Mouse (Mus musculus) liver, postnatal 0 days (tissue): ENCODE results near the gene Pld5. TPM values are rescaled to one million over a fixed set of nuclear protein-coding genes. Genes with fewer than 3 reads are reported as not detected.

ENCODE experiments used
- ATAC-seq: fragments of 200-750 bp; cut with Nextera tagmentation; 2 replicates; pipeline ENCODE4 v1.8.0; 2017; ENCODE audit warnings: mild to moderate bottlenecking, moderate library complexity
- DNase-seq: peaks from one replicate; pipeline ENCODE4 v3.0.0-alpha.2; 2016
- H3K27ac ChIP-seq: fragments of 300-500 bp; sonication (generic); 2 replicates; pipeline ENCODE4 v1.5.1; 2014; ENCODE audit warnings: antibody characterized with exemption, moderate library complexity, mild to moderate bottlenecking, low read depth
- H3K27me3 ChIP-seq: fragments of 300-500 bp; sonication (generic); 2 replicates; pipeline ENCODE4 v1.6.1; 2014; ENCODE audit warnings: low read length, control low read depth, mixed read lengths; ENCODE audit not compliant: insufficient read depth
- H3K36me3 ChIP-seq: fragments of 300-500 bp; sonication (generic); replicated peaks from 2 replicates; pipeline ENCODE4 v1.6.1; 2014; ENCODE audit warnings: mild to moderate bottlenecking, control low read depth, low read length, moderate library complexity, mixed read lengths; ENCODE audit not compliant: insufficient read depth
- H3K4me1 ChIP-seq: fragments of 300-500 bp; sonication (generic); 2 replicates; pipeline ENCODE4 v1.6.1; 2014; ENCODE audit warnings: antibody characterized with exemption, mild to moderate bottlenecking, control low read depth; ENCODE audit not compliant: insufficient read depth
- H3K4me2 ChIP-seq: fragments of 300-500 bp; sonication (generic); 2 replicates; pipeline ENCODE4 v1.6.1; 2014; ENCODE audit warnings: low read depth, mild to moderate bottlenecking, low read length, moderate library complexity, mixed read lengths
- H3K4me3 ChIP-seq: fragments of 300-500 bp; sonication (generic); 2 replicates; pipeline ENCODE4 v1.5.1; 2014; ENCODE audit warnings: low read depth, low read length
- H3K9ac ChIP-seq: fragments of 300-500 bp; sonication (generic); replicated peaks from 2 replicates; pipeline ENCODE4 v1.6.1; 2014; ENCODE audit warnings: mild to moderate bottlenecking, moderate library complexity
- H3K9me3 ChIP-seq: fragments of 300-500 bp; sonication (generic); 2 replicates; pipeline ENCODE4 v1.6.1; 2016; ENCODE audit warnings: mild to moderate bottlenecking, control low read depth, low read length, mixed read lengths
- CTCF ChIP-seq: sonication (generic); IDR thresholded peaks from 2 replicates; pipeline ENCODE4 v1.5.1; 2016; ENCODE audit warnings: antibody characterized with exemption, low read depth
- EP300 ChIP-seq: IDR thresholded peaks from 2 replicates; pipeline ENCODE4 v1.6.1; 2016; ENCODE audit warnings: antibody characterized with exemption, low read depth, mild to moderate bottlenecking
- WGBS: fragments of 180-500 bp; shearing (Covaris S2); extraction: QIAGEN DNeasy Blood & Tissue Kit; methylation state at CpG from one replicate; pipeline ENCODE4 v1.1.7; 2014; ENCODE audit not compliant: insufficient replicate concordance; 5-methylcytosine and 5-hydroxymethylcytosine counted together
- polyA plus RNA-seq: library from polyadenylated mRNA; unstranded; fragments of >200 nt; fragmentation: Nextera tagmentation; extraction: Ambion mirVana; gene quantifications from 2 replicates; pipeline ENCODE4 v1.2.1, GENCODE M21; 2015

The Pld5 gene
- polyA plus RNA-seq, 1 experiment from 2014 or later = not detected

DNA sequence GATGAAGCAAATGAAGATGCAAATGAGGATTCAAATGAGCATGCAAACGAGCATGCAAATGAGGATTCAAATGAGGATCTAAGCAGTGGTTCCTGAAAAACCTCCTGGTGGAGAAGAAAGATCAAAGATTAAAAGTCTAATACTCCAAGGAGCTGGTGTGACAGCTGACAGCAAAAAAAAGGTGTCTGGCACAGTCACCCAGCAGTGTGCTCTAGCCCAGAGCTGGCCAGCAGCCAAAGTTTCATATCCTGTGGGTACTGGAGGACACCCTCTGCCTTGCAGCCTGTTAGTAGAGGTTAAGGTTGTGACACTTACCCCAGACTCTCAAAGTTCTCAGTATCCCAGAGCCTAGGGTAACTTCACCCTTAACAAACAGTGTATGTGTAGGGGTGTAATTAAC, 199.7 kb downstream of the Pld5 start:
- no peaks in the 10 kb centered on the region for H3K27me3 ChIP-seq
- no peak overlapping the region for H3K27ac ChIP-seq
- TF ChIP-seq EP300 (no peak), CTCF (no peak)
- H3K4me3 ChIP-seq = no peak overlapping the region
- no peaks in the 10 kb centered on the region for H3K9me3 ChIP-seq
- H3K9ac ChIP-seq = no peak overlapping the region
- H3K4me2 ChIP-seq = no peak overlapping the region
- H3K36me3 ChIP-seq = no peaks in the 10 kb centered on the region
- peak; percentile 49 for DNase-seq
- H3K4me1 ChIP-seq = no peaks in the 10 kb centered on the region
- WGBS = 34% methylated on average over 1 of the region's 1 CpGs
- ATAC-seq = no peak

DNA sequence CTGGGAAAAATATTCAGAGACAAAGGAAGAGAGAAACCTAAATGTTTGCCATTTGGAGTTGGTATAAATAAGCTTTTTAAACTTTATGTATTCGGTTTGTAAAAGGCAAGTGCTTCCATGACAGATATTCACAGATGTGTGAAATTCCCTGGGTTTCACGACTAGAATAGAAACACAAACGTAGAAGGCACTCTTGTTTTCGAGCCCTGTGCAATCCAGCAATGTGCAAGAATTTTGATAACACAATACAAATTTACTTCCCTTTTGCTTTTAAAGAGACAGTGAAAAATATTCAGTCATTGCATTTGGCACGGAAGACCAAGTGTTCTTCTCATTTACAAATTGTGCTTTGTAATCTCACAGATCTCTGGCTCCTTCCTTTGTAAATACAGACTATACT, 200.6 kb downstream of the Pld5 start:
- Histone ChIP-seq H3K9ac (no peak overlapping the region), H3K36me3 (no peaks in the 10 kb centered on the region), H3K4me3 (no peak overlapping the region), H3K27me3 (no peaks in the 10 kb centered on the region), H3K4me1 (no peaks in the 10 kb centered on the region), H3K9me3 (no peaks in the 10 kb centered on the region), H3K27ac (no peak overlapping the region), H3K4me2 (no peak overlapping the region)
- TF ChIP-seq EP300 = no peak
- no peak for TF ChIP-seq CTCF
- ATAC-seq = no peak
- 27% methylated on average over 5 of the region's 5 CpGs for WGBS
- no peak for DNase-seq

DNA sequence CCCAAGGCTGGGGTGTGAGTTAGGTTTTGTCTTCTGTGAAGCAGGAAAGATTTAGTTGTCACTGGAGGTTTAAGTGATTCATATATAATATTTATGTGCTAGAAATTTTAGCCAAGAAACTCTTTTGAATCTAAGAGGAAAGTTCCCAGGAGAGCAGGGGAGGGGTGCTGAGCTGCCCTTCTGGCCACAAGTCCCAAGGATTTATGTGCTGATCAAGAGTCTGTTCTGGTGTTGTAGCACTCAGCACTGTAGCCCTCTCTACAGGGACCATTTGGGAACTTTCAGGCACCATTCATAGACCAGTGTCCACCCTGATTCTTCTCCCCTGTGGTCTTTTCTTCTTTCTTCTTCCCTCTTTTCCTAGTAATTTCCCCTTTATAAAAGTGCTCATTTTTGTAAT, 209.8 kb downstream of the Pld5 start:
- Histone ChIP-seq H3K9ac (no peak overlapping the region), H3K4me1 (no peaks in the 10 kb centered on the region), H3K4me3 (no peak overlapping the region), H3K9me3 (no peaks in the 10 kb centered on the region), H3K27ac (no peak overlapping the region), H3K4me2 (no peak overlapping the region), H3K36me3 (no peaks in the 10 kb centered on the region), H3K27me3 (no peaks in the 10 kb centered on the region)
- DNase-seq = no peak
- TF ChIP-seq CTCF (no peak), EP300 (no peak)
- no peak for ATAC-seq

DNA sequence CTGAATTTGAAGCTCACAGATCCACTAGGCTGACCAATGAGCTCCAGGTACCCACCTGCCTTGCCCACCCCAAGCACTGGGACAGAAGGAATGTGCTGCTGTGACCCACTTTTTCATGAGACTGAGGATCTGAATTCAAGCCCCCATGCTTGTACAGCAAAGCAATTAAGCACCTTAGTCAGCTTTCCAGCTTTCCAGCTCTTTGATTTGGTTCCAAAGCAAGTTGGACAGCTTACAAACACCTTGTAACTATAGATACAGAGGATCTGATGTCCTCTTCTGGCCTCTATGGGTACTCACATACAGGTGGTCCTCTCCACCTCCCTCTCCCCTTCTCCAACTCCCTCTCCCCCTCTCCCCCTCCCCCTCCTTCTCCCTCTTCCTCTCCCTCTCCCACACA, 210.6 kb downstream of the Pld5 start:
- H3K27me3 ChIP-seq = no peaks in the 10 kb centered on the region
- ATAC-seq (no peak), DNase-seq (no peak)
- no peak overlapping the region for H3K4me3 ChIP-seq
- H3K27ac ChIP-seq = no peak overlapping the region
- no peak overlapping the region for H3K4me2 ChIP-seq
- H3K9ac ChIP-seq = no peak overlapping the region
- no peaks in the 10 kb centered on the region for H3K9me3 ChIP-seq
- TF ChIP-seq CTCF (no peak), EP300 (no peak)
- no peaks in the 10 kb centered on the region for H3K36me3 ChIP-seq
- no peaks in the 10 kb centered on the region for H3K4me1 ChIP-seq

DNA sequence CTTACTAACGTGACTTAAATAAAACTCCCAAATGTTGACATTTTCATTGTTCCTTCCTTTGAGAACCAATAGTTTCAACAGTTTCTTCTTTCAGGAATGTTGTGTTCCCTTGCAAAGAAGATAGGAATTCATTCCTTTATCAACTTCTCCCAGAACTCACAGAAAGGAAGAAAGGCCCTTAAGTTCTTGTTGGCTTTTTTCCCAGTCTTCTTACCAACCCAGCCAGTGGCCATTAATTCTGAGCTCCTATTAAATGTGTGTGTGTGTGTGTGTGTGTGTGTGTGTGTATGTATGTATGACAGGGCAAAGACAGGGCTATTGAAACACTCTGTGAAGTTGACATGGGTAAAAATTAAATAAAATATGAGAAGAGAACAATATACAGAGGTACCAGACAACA, 221.5 kb downstream of the Pld5 start:
- no peak for TF ChIP-seq CTCF
- no peak for TF ChIP-seq EP300
- Histone ChIP-seq H3K27ac (no peak overlapping the region), H3K4me1 (no peaks in the 10 kb centered on the region), H3K27me3 (no peaks in the 10 kb centered on the region), H3K9ac (no peak overlapping the region), H3K4me3 (no peak overlapping the region), H3K9me3 (no peaks in the 10 kb centered on the region), H3K36me3 (no peaks in the 10 kb centered on the region), H3K4me2 (no peak overlapping the region)
- ATAC-seq = no peak
- no peak for DNase-seq
- 53% methylated on average over 1 of the region's 1 CpGs for WGBS

DNA sequence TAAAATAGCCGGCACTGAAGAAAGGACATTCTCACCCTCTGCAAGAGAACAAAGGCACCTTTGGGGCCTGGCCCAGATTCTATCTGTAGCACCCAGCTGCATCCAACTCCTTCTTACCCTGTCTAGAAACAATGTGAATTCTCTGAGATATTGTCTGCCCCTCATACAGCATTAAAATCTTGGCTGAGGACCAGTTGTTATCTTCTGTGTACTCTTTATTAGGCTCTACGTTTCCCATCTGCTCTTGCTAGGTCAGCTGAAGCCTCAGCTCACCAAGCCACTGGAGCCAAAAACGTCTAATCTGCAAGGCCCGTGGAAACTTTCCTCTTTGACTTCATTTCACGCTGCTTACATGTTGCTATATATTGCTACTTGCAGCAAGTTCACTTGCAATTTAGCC, 228.1 kb downstream of the Pld5 start:
- Histone ChIP-seq H3K36me3 (no peaks in the 10 kb centered on the region), H3K4me2 (no peak overlapping the region), H3K9me3 (no peaks in the 10 kb centered on the region), H3K27me3 (no peaks in the 10 kb centered on the region), H3K4me3 (no peak overlapping the region), H3K27ac (no peak overlapping the region), H3K9ac (no peak overlapping the region), H3K4me1 (no peaks in the 10 kb centered on the region)
- WGBS = 57% methylated on average over 5 of the region's 5 CpGs
- TF ChIP-seq EP300 (no peak), CTCF (no peak)
- DNase-seq = no peak
- no peak for ATAC-seq

DNA sequence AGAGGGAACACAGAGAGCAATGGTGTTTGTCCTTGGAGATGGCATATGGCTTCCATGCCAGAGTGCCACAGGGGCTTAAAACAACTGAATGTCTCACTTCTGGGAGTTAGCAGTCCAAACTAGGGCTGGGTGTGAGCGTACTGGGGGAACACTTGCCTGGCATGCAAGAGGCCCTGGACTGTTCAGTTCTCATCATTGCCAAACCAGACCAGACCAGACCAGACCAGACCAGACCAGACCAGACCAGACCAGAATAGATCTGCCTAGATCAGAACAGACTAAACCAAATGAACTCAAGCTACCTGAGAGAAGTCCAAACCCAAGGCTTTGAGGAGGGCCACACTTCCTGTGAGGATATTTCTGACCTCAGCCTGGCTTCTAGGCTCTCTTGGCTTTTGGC, 228.7 kb downstream of the Pld5 start:
- H3K4me3 ChIP-seq = no peak overlapping the region
- H3K4me2 ChIP-seq = no peak overlapping the region
- ATAC-seq = no peak
- no peak for TF ChIP-seq CTCF
- no peak overlapping the region for H3K27ac ChIP-seq
- 72% methylated on average over 1 of the region's 1 CpGs for WGBS
- no peak for DNase-seq
- H3K27me3 ChIP-seq = no peaks in the 10 kb centered on the region
- no peaks in the 10 kb centered on the region for H3K36me3 ChIP-seq
- no peaks in the 10 kb centered on the region for H3K4me1 ChIP-seq
- H3K9ac ChIP-seq = no peak overlapping the region
- H3K9me3 ChIP-seq = no peaks in the 10 kb centered on the region
